Mouse (Mus musculus) urinary bladder, postnatal 25 days (tissue): ENCODE data around the gene Prps1l3.

Experiments
- DNase-seq: peaks from one replicate; pipeline ENCODE4 v3.0.0; 2022; ENCODE audit warnings: low spot score

Prps1l3 gene

DNA sequence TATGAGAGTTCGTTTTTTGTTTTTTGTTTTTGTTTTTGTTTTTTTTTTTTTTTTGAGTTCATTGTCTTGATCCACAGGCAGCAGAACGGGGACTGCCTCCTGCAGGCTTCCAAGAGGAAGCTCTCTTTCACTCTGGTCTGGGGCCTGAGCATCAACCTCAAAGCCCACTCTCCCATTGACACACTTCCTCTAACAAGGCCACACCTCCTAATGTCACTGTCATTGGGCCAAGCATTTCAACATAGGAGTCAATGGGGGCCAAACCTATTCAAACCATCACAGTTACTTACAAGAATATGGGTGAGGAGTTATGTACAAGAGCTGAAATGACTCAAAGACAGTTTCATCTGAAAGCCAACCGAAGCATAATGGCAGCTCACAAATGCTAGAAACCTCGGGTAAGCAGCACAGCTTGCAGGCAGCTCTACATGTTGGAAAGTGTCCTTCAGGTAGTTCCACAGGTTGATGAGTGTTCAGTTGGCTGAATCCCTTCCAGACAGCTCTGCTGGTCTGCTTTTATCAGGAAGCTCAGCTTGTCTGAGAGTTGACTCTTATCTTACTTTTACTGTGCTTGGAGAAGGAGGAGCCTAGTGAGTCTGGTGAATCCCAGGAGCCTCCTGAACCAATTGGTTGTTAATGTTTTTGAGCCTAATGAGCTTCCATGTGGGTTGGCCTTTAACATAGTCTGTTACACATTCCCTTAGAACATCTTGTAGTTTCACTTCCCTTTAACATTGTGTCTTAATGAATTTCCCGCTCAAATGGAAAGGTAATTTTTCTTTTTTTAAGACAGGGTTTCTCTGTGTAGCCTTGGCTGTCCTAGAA lies 13.7 kb downstream of the Prps1l3 start:
- no peak for DNase-seq

DNA sequence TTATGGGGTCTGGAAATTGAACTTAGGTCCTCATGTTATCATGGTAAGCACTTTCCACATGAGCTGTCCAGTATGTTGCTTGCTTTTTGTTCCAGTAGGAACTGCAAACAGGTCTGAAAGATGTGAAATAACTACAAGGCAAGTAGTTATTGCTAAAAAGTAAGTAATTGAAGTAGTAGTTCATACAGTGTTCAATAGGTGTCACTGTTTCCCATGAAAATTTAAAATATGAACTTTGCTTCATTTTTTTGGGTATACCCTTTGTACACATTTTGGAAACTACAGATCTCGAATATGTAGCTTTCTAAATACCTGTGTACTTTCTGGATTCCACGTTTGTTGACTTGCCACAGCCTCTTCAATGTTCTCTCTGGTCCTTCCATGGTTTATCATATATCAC lies 28.4 kb downstream of the Prps1l3 start:
- no peak for DNase-seq

DNA sequence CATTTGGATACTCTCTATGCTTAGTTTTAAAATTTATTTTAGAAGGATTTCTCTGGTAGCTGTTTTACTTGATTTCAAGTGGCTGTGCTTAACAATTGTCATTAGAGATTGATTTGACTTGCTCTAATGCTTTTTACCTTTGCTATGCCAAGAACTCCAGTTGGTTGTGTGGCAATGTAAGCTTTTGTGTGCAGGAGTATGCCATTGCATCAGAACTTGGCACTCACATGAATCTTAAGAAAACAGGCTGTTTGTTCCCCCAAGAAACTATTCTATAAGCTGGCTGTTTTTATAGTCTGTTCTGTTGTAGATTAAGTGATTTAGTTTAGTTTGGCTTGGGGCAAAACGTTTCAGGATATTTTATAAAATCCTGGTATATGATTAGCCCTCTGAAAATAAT lies 45.2 kb downstream of the Prps1l3 start:
- DNase-seq, result no peak

DNA sequence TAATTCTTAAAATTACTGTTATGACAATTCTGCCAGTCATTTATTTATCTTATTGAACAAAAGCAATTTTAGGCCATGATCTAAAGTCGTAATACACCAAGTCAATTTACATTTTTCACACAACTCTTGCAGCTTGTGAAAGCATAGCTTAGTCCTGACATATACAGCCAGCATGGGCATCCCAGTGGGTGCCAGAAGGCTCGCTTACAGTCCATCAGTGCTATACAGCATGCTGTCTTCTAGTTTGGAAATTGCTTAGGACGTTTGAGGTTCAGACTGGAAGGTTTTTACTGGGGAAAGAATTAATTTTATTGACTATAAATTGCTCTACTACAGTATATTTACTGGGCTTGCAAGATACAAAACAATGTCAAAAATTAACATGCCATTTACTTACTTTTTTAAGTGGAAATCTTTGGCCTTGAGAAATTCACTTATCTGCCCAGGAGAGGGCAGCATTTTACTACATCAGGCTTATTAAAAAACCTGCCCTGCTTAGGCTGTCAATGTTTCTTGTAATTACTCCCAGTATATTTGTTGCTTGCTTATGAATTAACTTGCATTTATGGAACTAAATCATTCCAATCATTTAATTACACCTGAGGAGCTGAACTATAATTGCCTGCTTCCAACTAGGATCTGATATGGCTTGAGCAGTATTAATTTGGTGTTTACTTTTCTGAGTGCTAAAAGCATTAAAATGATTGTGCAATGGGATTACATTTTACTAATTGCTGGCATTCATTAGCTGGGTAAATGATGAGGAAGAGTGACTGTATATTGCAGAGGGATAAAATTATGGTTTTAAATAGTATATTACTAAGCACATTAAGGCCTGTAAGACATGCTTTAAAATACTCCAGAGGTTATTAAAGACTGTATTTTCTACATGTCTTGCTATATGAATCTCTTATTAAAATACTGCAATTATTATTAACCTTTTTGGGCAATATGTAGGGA lies 51.2 kb downstream of the Prps1l3 start:
- no peak for DNase-seq

DNA sequence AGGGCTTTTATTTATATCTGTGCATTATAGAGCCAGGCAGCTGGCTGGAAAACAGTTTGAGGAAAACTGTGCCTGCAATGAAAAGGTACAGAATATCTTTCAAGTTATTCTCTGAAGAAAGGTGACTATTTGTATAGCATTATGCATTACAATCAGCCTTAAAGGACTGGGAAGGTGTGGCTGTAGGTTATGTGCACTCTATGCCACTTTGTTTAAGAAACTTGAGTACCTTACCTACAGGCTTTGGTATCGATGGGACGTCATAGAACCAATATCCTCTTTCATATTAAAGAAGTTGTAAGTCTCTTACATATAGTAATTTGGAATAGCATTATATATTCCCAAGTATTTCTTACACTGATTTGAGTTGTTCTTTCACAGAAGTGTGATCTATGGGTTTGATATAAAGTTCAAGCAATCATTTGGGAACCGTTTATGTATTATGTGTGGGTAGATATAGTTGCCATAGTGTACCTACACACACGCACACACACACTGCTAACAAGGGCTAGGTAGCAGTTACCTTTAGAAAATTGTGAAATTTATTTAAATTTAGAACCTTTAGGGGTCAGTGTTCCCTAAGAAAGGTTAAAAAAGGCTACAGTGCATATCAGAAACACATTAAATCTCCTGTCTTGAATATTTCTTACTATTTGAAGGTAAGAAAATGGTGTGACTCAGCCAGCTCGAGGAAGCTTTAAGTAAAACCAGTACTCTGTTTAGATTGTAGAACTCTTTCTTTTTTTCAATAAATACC lies 55.3 kb downstream of the Prps1l3 start:
- no peak for DNase-seq
